Mouse (Mus musculus) embryonic facial prominence, embryonic 15.5 days (tissue): ENCODE results near the gene Ugt1a6a. TPM values are rescaled to one million over a fixed set of nuclear protein-coding genes. Genes with fewer than 3 reads are reported as not detected.
"Not testable (repeated sequence)": the region's sequence is repeated elsewhere in the genome, so short reads cannot be mapped to it uniquely, and the experiment has no call there.

Experiments
- ATAC-seq: fragments of 200-750 bp; cut with Nextera tagmentation; 2 replicates; pipeline ENCODE4 v1.8.0; 2017; ENCODE audit warnings: low read depth, moderate TSS enrichment; ENCODE audit not compliant: insufficient number of reproducible peaks, low FRiP score, low TSS enrichment
- H3K27ac ChIP-seq: fragments of 300-500 bp; sonication (generic); replicated peaks from 2 replicates; pipeline ENCODE4 v1.5.1; 2015; ENCODE audit warnings: mild to moderate bottlenecking, inconsistent platforms
- H3K27me3 ChIP-seq: fragments of 300-500 bp; sonication (generic); 2 replicates; pipeline ENCODE4 v1.6.1; 2015; ENCODE audit warnings: inconsistent platforms
- H3K36me3 ChIP-seq: fragments of 300-500 bp; sonication (generic); 2 replicates; pipeline ENCODE4 v1.6.1; 2015; ENCODE audit warnings: mild to moderate bottlenecking, inconsistent platforms
- H3K4me1 ChIP-seq: fragments of 300-500 bp; sonication (generic); 2 replicates; pipeline ENCODE4 v1.6.1; 2015; ENCODE audit warnings: inconsistent platforms
- H3K4me2 ChIP-seq: fragments of 300-500 bp; sonication (generic); replicated peaks from 2 replicates; pipeline ENCODE4 v1.6.1; 2015; ENCODE audit warnings: mild to moderate bottlenecking, inconsistent platforms
- H3K4me3 ChIP-seq: fragments of 300-500 bp; sonication (generic); replicated peaks from 2 replicates; pipeline ENCODE4 v1.5.1; 2015; ENCODE audit warnings: mild to moderate bottlenecking, inconsistent platforms
- H3K9ac ChIP-seq: fragments of 300-500 bp; sonication (generic); 2 replicates; pipeline ENCODE4 v1.6.1; 2015; ENCODE audit warnings: inconsistent platforms
- H3K9me3 ChIP-seq: fragments of 300-500 bp; sonication (generic); replicated peaks from 2 replicates; pipeline ENCODE4 v1.6.1; 2016; ENCODE audit warnings: inconsistent platforms
- WGBS: fragments of 180-500 bp; shearing (Covaris S2); methylation state at CpG from one replicate; pipeline ENCODE4 v1.1.7; 2015; 5-methylcytosine and 5-hydroxymethylcytosine counted together
- polyA plus RNA-seq: library from polyadenylated mRNA; unstranded; fragments of >200 nt; fragmentation: Nextera tagmentation; extraction: Ambion mirVana; gene quantifications from 2 replicates; pipeline ENCODE4 v1.2.1, GENCODE M21; 2015

Gene Ugt1a6a
- polyA plus RNA-seq, 1 experiment from 2014 or later: 16.8 TPM

GRCm38 (mm10) chr1:88137264-88137663 is 2.7 kb downstream of the Ugt1a6a start:
- Histone ChIP-seq H3K4me2 (no peak overlapping the region), H3K9me3 (no peaks in the 10 kb centered on the region), H3K36me3 (no peaks in the 10 kb centered on the region), H3K9ac (no peak overlapping the region), H3K4me3 (no peak overlapping the region), H3K27ac (no peak overlapping the region), H3K4me1 (peaks cover 12% of the 10 kb centered on the region), H3K27me3 (no peaks in the 10 kb centered on the region)
- WGBS: 82% methylated on average over 3 of the region's 3 CpGs
- ATAC-seq: no peak

GRCm38 (mm10) chr1:88138145-88138544 is 3.5 kb downstream of the Ugt1a6a start:
- Histone ChIP-seq H3K9ac (no peak overlapping the region), H3K4me2 (no peak overlapping the region), H3K4me3 (no peak overlapping the region), H3K36me3 (no peaks in the 10 kb centered on the region), H3K9me3 (no peaks in the 10 kb centered on the region), H3K27ac (no peak overlapping the region), H3K4me1 (peaks cover 12% of the 10 kb centered on the region), H3K27me3 (no peaks in the 10 kb centered on the region)
- WGBS: 96% methylated on average over 1 of the region's 1 CpGs
- no peak for ATAC-seq

GRCm38 (mm10) chr1:88140492-88140891 is 5.9 kb downstream of the Ugt1a6a start:
- not testable (repeated sequence) for H3K4me1 ChIP-seq, H3K4me2 ChIP-seq, ATAC-seq, H3K9me3 ChIP-seq, H3K9ac ChIP-seq, H3K4me3 ChIP-seq, H3K36me3 ChIP-seq, H3K27ac ChIP-seq, H3K27me3 ChIP-seq
- WGBS: 53% methylated on average over 1 of the region's 1 CpGs

GRCm38 (mm10) chr1:88143966-88144675 is 9.5 kb downstream of the Ugt1a6a start:
- ATAC-seq: not testable (repeated sequence)

GRCm38 (mm10) chr1:88145278-88145677 is 10.7 kb downstream of the Ugt1a6a start:
- H3K4me1 ChIP-seq, H3K4me2 ChIP-seq, ATAC-seq, H3K9me3 ChIP-seq, H3K9ac ChIP-seq, H3K27me3 ChIP-seq, H3K27ac ChIP-seq, H3K4me3 ChIP-seq, H3K36me3 ChIP-seq: not testable (repeated sequence)
- WGBS: 53% methylated on average over 2 of the region's 2 CpGs

More at GRCm38 (mm10) chr1:88143966-88144675, 9.5 kb downstream of the Ugt1a6a start:
- H3K4me2 ChIP-seq, H3K27ac ChIP-seq, H3K36me3 ChIP-seq, H3K4me1 ChIP-seq, H3K27me3 ChIP-seq, H3K9ac ChIP-seq, H3K9me3 ChIP-seq, H3K4me3 ChIP-seq: not testable (repeated sequence)
- WGBS: 2% methylated on average over 5 of the region's 5 CpGs

GRCm38 (mm10) chr1:88150133-88150532 is 15.5 kb downstream of the Ugt1a6a start:
- H3K27me3 ChIP-seq, H3K4me3 ChIP-seq, ATAC-seq, H3K4me1 ChIP-seq, H3K4me2 ChIP-seq, H3K36me3 ChIP-seq, H3K9ac ChIP-seq, H3K9me3 ChIP-seq, H3K27ac ChIP-seq: not testable (repeated sequence)
- WGBS: 63% methylated on average over 2 of the region's 2 CpGs

GRCm38 (mm10) chr1:88158430-88158829 is 23.8 kb downstream of the Ugt1a6a start:
- ATAC-seq: no peak
- H3K9me3 ChIP-seq: no peaks in the 10 kb centered on the region
- H3K4me1 ChIP-seq: no peaks in the 10 kb centered on the region
- no peaks in the 10 kb centered on the region for H3K36me3 ChIP-seq
- no peak overlapping the region for H3K4me3 ChIP-seq
- H3K4me2 ChIP-seq: no peak overlapping the region
- H3K27me3 ChIP-seq: no peaks in the 10 kb centered on the region
- WGBS: 66% methylated on average over 2 of the region's 2 CpGs
- H3K27ac ChIP-seq: no peak overlapping the region
- no peak overlapping the region for H3K9ac ChIP-seq

GRCm38 (mm10) chr1:88165711-88166110 is 31.1 kb downstream of the Ugt1a6a start, which contains the start of gene Ugt1a5:
Gene Ugt1a5, plus strand, starts transcription at chr1:88166012.
- Histone ChIP-seq H3K27me3 (no peaks in the 10 kb centered on the region), H3K36me3 (no peaks in the 10 kb centered on the region), H3K9me3 (no peaks in the 10 kb centered on the region), H3K27ac (no peak within 1 kb of the TSS), H3K9ac (no peak within 1 kb of the TSS), H3K4me1 (no peaks in the 10 kb centered on the region), H3K4me3 (no peak within 1 kb of the TSS), H3K4me2 (no peak within 1 kb of the TSS)
- ATAC-seq: no peak
- 75% methylated on average over 5 of the region's 5 CpGs for WGBS

GRCm38 (mm10) chr1:88172190-88172589 is 37.6 kb downstream of the Ugt1a6a start:
- H3K27me3 ChIP-seq, H3K4me3 ChIP-seq, H3K9me3 ChIP-seq, H3K36me3 ChIP-seq, ATAC-seq, H3K9ac ChIP-seq, H3K4me2 ChIP-seq, H3K4me1 ChIP-seq, H3K27ac ChIP-seq: not testable (repeated sequence)
- 77% methylated on average over 7 of the region's 7 CpGs for WGBS

- H3K4me2 ChIP-seq: no peak overlapping the region
- no peaks in the 10 kb centered on the region for H3K27me3 ChIP-seq
- H3K9me3 ChIP-seq: peaks cover 15% of the 10 kb centered on the region
- no peak overlapping the region for H3K4me3 ChIP-seq
- H3K4me1 ChIP-seq: no peaks in the 10 kb centered on the region
- H3K27ac ChIP-seq: no peak overlapping the region
- no peak overlapping the region for H3K9ac ChIP-seq
- ATAC-seq: no peak
- WGBS: 92% methylated on average over 1 of the region's 1 CpGs
- H3K36me3 ChIP-seq: no peaks in the 10 kb centered on the region
These were observed 45.0 kb downstream of the Ugt1a6a start for GRCm38 (mm10) chr1:88179657-88180056.

GRCm38 (mm10) chr1:88186325-88186935 is 51.8 kb downstream of the Ugt1a6a start:
- no peak overlapping the region for H3K4me2 ChIP-seq
- no peaks in the 10 kb centered on the region for H3K4me1 ChIP-seq
- no peaks in the 10 kb centered on the region for H3K36me3 ChIP-seq
- no peak overlapping the region for H3K4me3 ChIP-seq
- H3K27me3 ChIP-seq: no peaks in the 10 kb centered on the region
- H3K27ac ChIP-seq: no peak overlapping the region
- WGBS: 85% methylated on average over 5 of the region's 5 CpGs
- ATAC-seq: no peak
- no peak overlapping the region for H3K9ac ChIP-seq
- H3K9me3 ChIP-seq: no peaks in the 10 kb centered on the region

- Histone ChIP-seq H3K9me3 (no peaks in the 10 kb centered on the region), H3K4me2 (no peak overlapping the region), H3K4me1 (no peaks in the 10 kb centered on the region), H3K27me3 (no peaks in the 10 kb centered on the region), H3K4me3 (no peak overlapping the region), H3K9ac (no peak overlapping the region), H3K36me3 (no peaks in the 10 kb centered on the region), H3K27ac (no peak overlapping the region)
- WGBS: 61% methylated on average over 3 of the region's 3 CpGs
- no peak for ATAC-seq
These were observed 57.5 kb downstream of the Ugt1a6a start for GRCm38 (mm10) chr1:88192136-88192535.
